Mouse (Mus musculus): ENCODE results near the gene 0610009B22Rik. TPM values are rescaled to one million over a fixed set of nuclear protein-coding genes. Genes with fewer than 3 reads are reported as not detected.
"Not testable (repeated sequence)": the region's sequence is repeated elsewhere in the genome, so short reads cannot be mapped to it uniquely, and the experiment has no call there.

Gene 0610009B22Rik
- polyA plus RNA-seq, 1 experiment from 2014 or later, result 105 TPM

DNA sequence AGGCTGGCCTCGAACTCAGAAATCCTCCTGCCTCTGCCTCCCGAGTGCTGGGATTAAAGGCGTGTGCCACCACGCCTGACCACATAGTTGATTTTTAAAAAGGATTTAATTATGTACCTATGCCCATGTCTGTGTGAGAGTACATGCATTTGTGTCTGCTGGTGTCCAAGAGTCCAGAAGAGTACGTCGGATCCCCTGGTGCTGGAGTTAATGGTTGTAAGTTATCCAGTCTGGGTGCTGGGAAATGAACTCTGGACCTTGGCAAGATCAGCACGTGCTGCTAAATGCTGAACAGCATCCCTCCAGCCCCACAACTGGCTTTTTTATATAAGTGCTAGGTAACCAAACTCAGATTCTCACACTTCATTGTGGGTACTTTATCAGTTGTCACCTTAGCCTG is 17.8 kb downstream of the 0610009B22Rik start:
- no peaks in the 10 kb centered on the region for H3K4me1 ChIP-seq (ENCODE audit: control insufficient read depth, insufficient read depth, low read length)
- no peak overlapping the region for H3K27ac ChIP-seq (ENCODE audit: low read depth, low read length)
- no peaks in the 10 kb centered on the region for H3K9me3 ChIP-seq (ENCODE audit: control insufficient read depth, low read length)
- no peak for ATAC-seq (ENCODE audit: low FRiP score, low TSS enrichment)
- no peaks in the 10 kb centered on the region for H3K36me3 ChIP-seq (ENCODE audit: control insufficient read depth, insufficient read depth, low read length)
- H3K4me3 ChIP-seq (ENCODE audit: low read length), result no peak overlapping the region
- H3K4me2 ChIP-seq (replicated peaks; ENCODE audit: low read depth, low read length), result no peak overlapping the region
- WGBS, result 90% methylated on average over 7 of the region's 7 CpGs
- no peak overlapping the region for H3K9ac ChIP-seq (ENCODE audit: low read depth, low read length)
- H3K27me3 ChIP-seq (ENCODE audit: control insufficient read depth, insufficient read depth, low read length), result no peaks in the 10 kb centered on the region

DNA sequence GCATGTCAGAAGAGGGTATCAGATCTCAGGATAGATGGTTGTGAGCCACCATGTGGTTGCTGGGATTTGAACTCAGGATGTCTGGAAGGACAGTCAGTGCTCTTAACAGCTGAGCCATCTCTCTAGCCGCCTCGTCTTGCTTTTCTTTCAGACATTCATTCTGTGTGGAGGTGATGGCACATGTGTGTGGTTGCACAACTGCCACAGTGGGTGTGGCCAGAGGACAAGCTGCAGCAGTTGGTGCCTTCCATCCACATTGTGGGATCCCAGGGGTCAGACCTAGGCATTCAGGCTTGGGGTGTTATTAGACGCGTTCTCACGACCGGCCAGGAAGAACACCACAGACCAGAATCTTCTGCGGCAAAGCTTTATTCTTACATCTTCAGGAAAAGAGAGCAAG is 23.9 kb downstream of the 0610009B22Rik start:
- 96% methylated on average over 7 of the region's 7 CpGs for WGBS
- not testable (repeated sequence) for H3K27ac ChIP-seq (ENCODE audit: low read depth, low read length); H3K27me3 ChIP-seq (ENCODE audit: control insufficient read depth, insufficient read depth, low read length); H3K36me3 ChIP-seq (ENCODE audit: control insufficient read depth, insufficient read depth, low read length); H3K4me2 ChIP-seq (replicated peaks; ENCODE audit: low read depth, low read length); H3K4me3 ChIP-seq (ENCODE audit: low read length); ATAC-seq (ENCODE audit: low FRiP score, low TSS enrichment); H3K9me3 ChIP-seq (ENCODE audit: control insufficient read depth, low read length); H3K4me1 ChIP-seq (ENCODE audit: control insufficient read depth, insufficient read depth, low read length); H3K9ac ChIP-seq (ENCODE audit: low read depth, low read length)

DNA sequence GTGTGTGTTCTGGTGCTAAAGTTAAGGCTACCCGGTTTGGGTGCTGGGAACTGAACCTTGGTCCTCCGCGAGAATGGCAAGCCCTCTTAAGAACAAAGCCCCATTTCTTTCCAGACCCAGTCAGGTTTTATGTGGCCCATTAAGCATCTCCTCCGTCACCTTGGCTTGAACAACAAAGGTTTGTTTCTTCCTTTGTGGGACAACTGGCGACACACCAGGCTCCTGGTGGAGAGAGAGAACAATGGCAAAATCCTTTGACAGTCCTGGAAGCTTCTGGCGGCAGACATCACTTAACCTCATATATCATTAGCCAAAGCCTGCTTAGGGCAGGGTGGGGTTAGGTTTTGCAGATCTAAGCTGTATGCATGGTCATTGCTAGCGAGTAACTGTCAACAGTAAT is 26.0 kb downstream of the 0610009B22Rik start:
- H3K9ac ChIP-seq (ENCODE audit: low read depth, low read length), result no peak overlapping the region
- H3K4me1 ChIP-seq (ENCODE audit: control insufficient read depth, insufficient read depth, low read length), result peaks cover 4% of the 10 kb centered on the region; the same call in 1 of the 2 replicates
- H3K27me3 ChIP-seq (ENCODE audit: control insufficient read depth, insufficient read depth, low read length), result no peaks in the 10 kb centered on the region
- no peak for ATAC-seq (ENCODE audit: low FRiP score, low TSS enrichment)
- H3K4me3 ChIP-seq (ENCODE audit: low read length), result no peak overlapping the region
- H3K36me3 ChIP-seq (ENCODE audit: control insufficient read depth, insufficient read depth, low read length), result no peaks in the 10 kb centered on the region
- no peak overlapping the region for H3K27ac ChIP-seq (ENCODE audit: low read depth, low read length)
- WGBS, result 82% methylated on average over 7 of the region's 7 CpGs
- no peaks in the 10 kb centered on the region for H3K9me3 ChIP-seq (ENCODE audit: control insufficient read depth, low read length)
- no peak overlapping the region for H3K4me2 ChIP-seq (replicated peaks; ENCODE audit: low read depth, low read length)

DNA sequence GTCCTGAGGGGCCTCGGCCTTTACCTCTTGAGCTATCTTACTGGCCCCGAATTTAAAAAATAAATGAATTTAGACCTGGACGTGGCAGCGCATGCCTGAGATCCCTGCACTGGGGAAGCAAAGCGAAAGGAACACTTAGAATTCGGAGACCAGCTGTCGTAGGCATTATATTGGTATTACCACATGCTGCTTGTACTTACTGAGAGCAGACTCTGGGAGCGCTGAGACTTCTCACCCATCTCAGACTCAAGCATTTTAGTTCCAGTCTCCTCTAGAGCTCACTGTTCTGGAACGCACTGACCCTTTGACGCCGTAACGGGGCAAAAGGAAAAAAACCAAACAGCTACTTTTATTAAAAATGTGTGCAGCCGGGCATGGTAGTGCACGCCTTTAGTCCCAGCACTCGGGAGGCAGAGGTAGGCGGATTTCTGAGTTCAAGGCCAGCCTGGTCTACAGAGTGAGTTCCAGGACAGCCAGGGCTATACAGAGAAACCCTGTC is 26.8 kb downstream of the 0610009B22Rik start:
- WGBS, result 81% methylated on average over 16 of the region's 16 CpGs
- Histone ChIP-seq H3K27ac (ENCODE audit: low read depth, low read length) (no peak overlapping the region), H3K9ac (ENCODE audit: low read depth, low read length) (no peak overlapping the region), H3K27me3 (ENCODE audit: control insufficient read depth, insufficient read depth, low read length) (no peaks in the 10 kb centered on the region), H3K4me2 (replicated peaks; ENCODE audit: low read depth, low read length) (no peak overlapping the region), H3K4me3 (ENCODE audit: low read length) (no peak overlapping the region), H3K9me3 (ENCODE audit: control insufficient read depth, low read length) (no peaks in the 10 kb centered on the region), H3K36me3 (ENCODE audit: control insufficient read depth, insufficient read depth, low read length) (no peaks in the 10 kb centered on the region), H3K4me1 (ENCODE audit: control insufficient read depth, insufficient read depth, low read length) (peaks cover 4% of the 10 kb centered on the region; the same call in 1 of the 2 replicates)
- ATAC-seq (ENCODE audit: low FRiP score, low TSS enrichment), result no peak

DNA sequence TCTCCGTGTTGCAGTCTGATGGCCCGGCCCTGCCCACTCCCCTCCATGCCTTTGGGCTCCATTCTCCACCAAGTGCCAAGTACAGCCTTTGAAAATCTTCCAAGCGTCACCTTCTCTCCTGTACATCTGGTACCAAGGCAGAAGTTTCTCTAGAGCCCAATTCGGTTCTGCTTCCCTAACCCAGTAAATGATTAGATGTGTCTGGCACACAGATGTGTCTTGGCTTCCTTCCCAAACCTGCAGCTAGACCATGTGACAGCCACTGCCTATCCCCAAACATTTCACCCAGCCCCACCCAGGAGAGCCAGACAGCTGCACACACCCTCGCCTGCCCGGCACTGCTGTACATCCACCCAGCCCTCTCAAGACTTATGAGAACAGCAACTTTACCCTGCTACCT is 30.0 kb downstream of the 0610009B22Rik start:
- no peaks in the 10 kb centered on the region for H3K36me3 ChIP-seq (ENCODE audit: control insufficient read depth, insufficient read depth, low read length)
- H3K9me3 ChIP-seq (ENCODE audit: control insufficient read depth, low read length), result no peaks in the 10 kb centered on the region
- WGBS, result 57% methylated on average over 6 of the region's 6 CpGs
- no peak overlapping the region for H3K27ac ChIP-seq (ENCODE audit: low read depth, low read length)
- H3K4me3 ChIP-seq (ENCODE audit: low read length), result no peak overlapping the region
- peaks cover 4% of the 10 kb centered on the region; the same call in 1 of the 2 replicates for H3K4me1 ChIP-seq (ENCODE audit: control insufficient read depth, insufficient read depth, low read length)
- no peak overlapping the region for H3K4me2 ChIP-seq (replicated peaks; ENCODE audit: low read depth, low read length)
- no peak for ATAC-seq (ENCODE audit: low FRiP score, low TSS enrichment)
- H3K27me3 ChIP-seq (ENCODE audit: control insufficient read depth, insufficient read depth, low read length), result no peaks in the 10 kb centered on the region
- no peak overlapping the region for H3K9ac ChIP-seq (ENCODE audit: low read depth, low read length)

DNA sequence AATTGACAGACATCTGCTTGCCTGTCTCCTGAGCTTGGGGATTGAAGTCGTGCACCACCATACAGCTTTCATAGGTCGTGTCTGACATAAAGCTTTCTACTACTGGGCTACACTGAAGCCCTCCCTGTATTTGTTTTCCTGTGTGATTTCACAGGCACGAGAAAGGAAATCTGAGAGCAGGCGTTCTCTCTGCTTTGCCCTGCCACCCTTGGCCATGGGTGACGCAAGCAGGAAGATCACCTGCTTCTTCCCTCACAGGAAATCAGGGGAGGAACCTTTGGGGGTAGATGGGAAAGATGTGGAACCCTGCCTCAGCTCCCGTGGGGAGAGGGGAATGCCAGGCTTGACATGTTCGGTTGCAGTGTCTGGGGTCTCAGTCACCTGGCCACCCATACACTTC is 30.4 kb downstream of the 0610009B22Rik start:
- no peak overlapping the region for H3K4me2 ChIP-seq (replicated peaks; ENCODE audit: low read depth, low read length)
- H3K9ac ChIP-seq (ENCODE audit: low read depth, low read length), result no peak overlapping the region
- 39% methylated on average over 7 of the region's 7 CpGs for WGBS
- H3K27me3 ChIP-seq (ENCODE audit: control insufficient read depth, insufficient read depth, low read length), result no peaks in the 10 kb centered on the region
- H3K4me3 ChIP-seq (ENCODE audit: low read length), result no peak overlapping the region
- no peak for ATAC-seq (ENCODE audit: low FRiP score, low TSS enrichment)
- no peak overlapping the region for H3K27ac ChIP-seq (ENCODE audit: low read depth, low read length)
- H3K4me1 ChIP-seq (ENCODE audit: control insufficient read depth, insufficient read depth, low read length), result peaks cover 4% of the 10 kb centered on the region; the same call in 1 of the 2 replicates
- no peaks in the 10 kb centered on the region for H3K9me3 ChIP-seq (ENCODE audit: control insufficient read depth, low read length)
- no peaks in the 10 kb centered on the region for H3K36me3 ChIP-seq (ENCODE audit: control insufficient read depth, insufficient read depth, low read length)

DNA sequence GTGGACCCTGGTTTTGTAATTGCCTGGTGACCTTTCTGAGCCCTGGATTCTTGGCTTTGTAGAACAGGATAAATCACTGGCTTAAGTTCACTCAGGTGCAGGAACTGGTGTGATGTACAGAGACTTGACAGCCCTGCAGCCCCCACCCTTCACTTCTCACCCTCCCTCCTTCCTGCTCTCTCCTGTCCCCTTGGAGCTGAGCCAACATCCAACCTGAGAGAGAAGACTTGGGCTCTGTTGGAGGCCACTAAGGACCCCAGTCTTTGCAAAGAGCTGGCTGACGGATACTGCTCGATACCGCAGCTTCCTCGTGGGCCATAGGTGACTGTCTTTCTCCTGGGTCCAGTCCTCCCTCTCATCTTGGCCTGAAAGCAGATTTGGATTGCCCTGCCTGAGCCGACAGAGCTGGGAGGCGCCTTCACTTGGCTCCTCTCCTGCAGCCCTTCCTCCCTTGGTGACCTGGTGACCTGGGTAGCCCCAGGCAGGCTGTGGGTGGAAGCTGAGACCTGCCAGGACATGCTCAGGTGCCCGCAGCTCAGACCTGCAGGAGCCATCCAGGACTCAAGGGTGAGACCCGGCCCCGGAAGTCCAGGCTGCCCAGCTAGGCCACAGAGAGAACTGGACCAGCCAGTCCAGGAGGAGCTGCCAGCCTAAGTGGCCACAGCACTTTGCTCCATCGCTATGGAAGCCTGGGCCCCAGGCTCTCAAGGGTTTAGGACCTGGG is 31.7 kb downstream of the 0610009B22Rik start:
- Histone ChIP-seq H3K27ac (ENCODE audit: low read depth, low read length) (peak overlapping the region; percentile 13; the same call in 1 of the 2 replicates), H3K4me2 (replicated peaks; ENCODE audit: low read depth, low read length) (no peak overlapping the region), H3K4me1 (ENCODE audit: control insufficient read depth, insufficient read depth, low read length) (peaks cover 4% of the 10 kb centered on the region; the same call in 1 of the 2 replicates), H3K9me3 (ENCODE audit: control insufficient read depth, low read length) (no peaks in the 10 kb centered on the region), H3K9ac (ENCODE audit: low read depth, low read length) (no peak overlapping the region), H3K27me3 (ENCODE audit: control insufficient read depth, insufficient read depth, low read length) (no peaks in the 10 kb centered on the region), H3K36me3 (ENCODE audit: control insufficient read depth, insufficient read depth, low read length) (no peaks in the 10 kb centered on the region), H3K4me3 (ENCODE audit: low read length) (no peak overlapping the region)
- peak; percentile 41 for ATAC-seq (ENCODE audit: low FRiP score, low TSS enrichment)
- WGBS, result 44% methylated on average over 10 of the region's 10 CpGs

DNA sequence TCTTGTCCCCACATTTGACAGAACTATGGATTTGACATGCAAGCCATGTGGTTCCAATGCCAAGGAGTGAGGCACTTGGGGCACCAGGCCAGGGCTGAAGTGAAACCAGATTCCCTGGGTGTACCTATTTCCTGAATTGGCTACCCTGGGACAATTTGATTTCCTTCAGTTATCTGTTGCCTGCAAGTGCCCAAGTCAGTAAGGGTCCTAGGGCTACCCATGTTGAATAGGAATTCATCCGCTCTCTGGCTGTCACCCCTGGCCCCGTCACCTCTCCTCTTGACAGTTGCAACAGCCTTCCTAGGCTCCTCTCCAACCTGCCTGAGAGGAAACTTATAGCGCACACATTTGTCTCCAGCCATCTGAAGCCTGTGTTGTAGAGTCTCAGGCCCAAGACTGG is 33.8 kb downstream of the 0610009B22Rik start:
- no peaks in the 10 kb centered on the region for H3K9me3 ChIP-seq (ENCODE audit: control insufficient read depth, low read length)
- WGBS, result 95% methylated on average over 3 of the region's 3 CpGs
- no peak overlapping the region for H3K4me3 ChIP-seq (ENCODE audit: low read length)
- no peak overlapping the region for H3K27ac ChIP-seq (ENCODE audit: low read depth, low read length)
- H3K36me3 ChIP-seq (ENCODE audit: control insufficient read depth, insufficient read depth, low read length), result no peaks in the 10 kb centered on the region
- no peak for ATAC-seq (ENCODE audit: low FRiP score, low TSS enrichment)
- no peaks in the 10 kb centered on the region for H3K27me3 ChIP-seq (ENCODE audit: control insufficient read depth, insufficient read depth, low read length)
- H3K9ac ChIP-seq (ENCODE audit: low read depth, low read length), result no peak overlapping the region
- peaks cover 4% of the 10 kb centered on the region; the same call in 1 of the 2 replicates for H3K4me1 ChIP-seq (ENCODE audit: control insufficient read depth, insufficient read depth, low read length)
- no peak overlapping the region for H3K4me2 ChIP-seq (replicated peaks; ENCODE audit: low read depth, low read length)

DNA sequence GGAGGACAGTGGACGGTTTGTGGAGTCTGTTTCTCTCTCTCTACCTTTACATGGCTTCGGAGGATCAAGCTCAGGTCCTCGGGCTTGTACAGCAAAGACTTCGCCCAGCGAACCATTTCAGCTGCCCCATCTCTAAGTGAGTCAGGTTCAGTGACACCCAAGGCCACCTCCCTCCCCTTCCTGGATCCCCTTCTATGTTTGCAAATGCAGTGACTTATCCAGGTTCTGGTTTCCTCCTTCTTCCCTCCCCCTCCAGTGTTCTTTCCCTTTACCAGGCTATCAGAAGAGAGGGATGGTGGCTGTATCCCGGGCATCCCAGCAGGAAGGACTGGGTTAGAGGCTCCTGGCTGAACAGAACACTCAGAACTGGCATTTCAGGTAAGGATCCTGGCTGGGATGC is 34.9 kb downstream of the 0610009B22Rik start:
- no peaks in the 10 kb centered on the region for H3K27me3 ChIP-seq (ENCODE audit: control insufficient read depth, insufficient read depth, low read length)
- no peak overlapping the region for H3K4me2 ChIP-seq (replicated peaks; ENCODE audit: low read depth, low read length)
- no peak for ATAC-seq (ENCODE audit: low FRiP score, low TSS enrichment)
- WGBS, result 77% methylated on average over 6 of the region's 6 CpGs
- no peaks in the 10 kb centered on the region for H3K36me3 ChIP-seq (ENCODE audit: control insufficient read depth, insufficient read depth, low read length)
- H3K4me3 ChIP-seq (ENCODE audit: low read length), result no peak overlapping the region
- H3K4me1 ChIP-seq (ENCODE audit: control insufficient read depth, insufficient read depth, low read length), result peaks cover 13% of the 10 kb centered on the region; the same call in 1 of the 2 replicates
- no peak overlapping the region for H3K27ac ChIP-seq (ENCODE audit: low read depth, low read length)
- H3K9me3 ChIP-seq (ENCODE audit: control insufficient read depth, low read length), result no peaks in the 10 kb centered on the region
- H3K9ac ChIP-seq (ENCODE audit: low read depth, low read length), result no peak overlapping the region

All from kidney, embryonic 14.5 days (tissue).